Mouse (Mus musculus) limb, embryonic 14.5 days (tissue): Measurements from ENCODE around the gene Kcnj5. TPM values are rescaled to one million over a fixed set of nuclear protein-coding genes. Genes with fewer than 3 reads are reported as not detected.

ENCODE experiments used
- ATAC-seq: fragments of 200-750 bp; cut with Nextera tagmentation; 2 replicates; pipeline ENCODE4 v1.8.0; 2017; ENCODE audit warnings: low read depth, moderate number of reproducible peaks, moderate TSS enrichment; ENCODE audit not compliant: low FRiP score
- DNase-seq: peaks from one replicate; pipeline ENCODE4 v3.0.0-alpha.2; 2015; ENCODE audit warnings: low spot score
- H3K27ac ChIP-seq: fragments of 300-500 bp; sonication (generic); replicated peaks from 2 replicates; pipeline ENCODE4 v1.5.1; 2014; ENCODE audit warnings: low read depth, mild to moderate bottlenecking, low read length, moderate library complexity, mixed read lengths
- H3K27me3 ChIP-seq: fragments of 300-500 bp; sonication (generic); 2 replicates; pipeline ENCODE4 v1.6.1; 2014; ENCODE audit warnings: low read length, mixed read lengths; ENCODE audit not compliant: control insufficient read depth, insufficient read depth
- H3K36me3 ChIP-seq: fragments of 300-500 bp; sonication (generic); 2 replicates; pipeline ENCODE4 v1.6.1; 2014; ENCODE audit warnings: mild to moderate bottlenecking, low read length, moderate library complexity, mixed read lengths; ENCODE audit not compliant: control insufficient read depth, insufficient read depth
- H3K4me1 ChIP-seq: fragments of 300-500 bp; sonication (generic); 2 replicates; pipeline ENCODE4 v1.6.1; 2014; ENCODE audit warnings: antibody characterized with exemption, low read length, mixed read lengths; ENCODE audit not compliant: control insufficient read depth, insufficient read depth
- H3K4me2 ChIP-seq: fragments of 300-500 bp; sonication (generic); replicated peaks from 2 replicates; pipeline ENCODE4 v1.6.1; 2014; ENCODE audit warnings: low read depth, mild to moderate bottlenecking, low read length, moderate library complexity; ENCODE audit not compliant: severe bottlenecking
- H3K4me3 ChIP-seq: fragments of 300-500 bp; sonication (generic); replicated peaks from 2 replicates; pipeline ENCODE4 v1.5.1; 2014; ENCODE audit warnings: low read length
- H3K9ac ChIP-seq: fragments of 300-500 bp; sonication (generic); 2 replicates; pipeline ENCODE4 v1.6.1; 2014; ENCODE audit warnings: mild to moderate bottlenecking, low read depth, low read length, moderate library complexity; ENCODE audit not compliant: severe bottlenecking
- H3K9me3 ChIP-seq: fragments of 300-500 bp; sonication (generic); 2 replicates; pipeline ENCODE4 v1.6.1; 2016; ENCODE audit warnings: low read length; ENCODE audit not compliant: control insufficient read depth
- POLR2A ChIP-seq: fragments of 200-500 bp; IDR thresholded peaks from 2 replicates; pipeline ENCODE4 v1.8.0; 2012; ENCODE audit warnings: inconsistent platforms, mild to moderate bottlenecking, moderate library complexity, borderline replicate concordance; ENCODE audit not compliant: insufficient read depth, insufficient read length; ENCODE audit errors: extremely low read depth
- WGBS: fragments of 180-500 bp; shearing (Covaris S2); extraction: QIAGEN DNeasy Blood & Tissue Kit; methylation state at CpG from one replicate; pipeline ENCODE4 v1.1.7; 2014; 5-methylcytosine and 5-hydroxymethylcytosine counted together
- polyA plus RNA-seq, 2 experiments: library from polyadenylated mRNA; depleted of rRNA in 1 of 2; stranded (reverse) in 1 of 2; unstranded in 1 of 2; fragments of >200 nt; fragmentation: Nextera tagmentation in 1 of 2; extraction: Ambion mirVana in 1 of 2; gene quantifications; 2 replicates each; pipeline versions ENCODE4 v1.2.1 to v1.2.3; 2012 to 2014

The Kcnj5 gene
- polyA plus RNA-seq, 2 experiments, result 0.04 TPM; not detected in 1

- ATAC-seq (no peak), DNase-seq (no peak)
- 74% methylated on average over 5 of the region's 5 CpGs for WGBS
Measured at GRCm38 (mm10) chr9:32376863-32377590, 32.9 kb upstream of the Kcnj5 start.

GRCm38 (mm10) chr9:32376031-32376430 is 31.9 kb upstream of the Kcnj5 start:
- TF ChIP-seq POLR2A, result no peak

More at GRCm38 (mm10) chr9:32376863-32377590, 32.9 kb upstream of the Kcnj5 start:
- Histone ChIP-seq H3K4me3 (no peak overlapping the region), H3K36me3 (no peaks in the 10 kb centered on the region), H3K9me3 (no peaks in the 10 kb centered on the region), H3K4me2 (no peak overlapping the region), H3K27me3 (no peaks in the 10 kb centered on the region), H3K4me1 (no peaks in the 10 kb centered on the region), H3K9ac (no peak overlapping the region), H3K27ac (no peak overlapping the region)
- no peak for TF ChIP-seq POLR2A

GRCm38 (mm10) chr9:32373656-32374055 is 29.5 kb upstream of the Kcnj5 start:
- Histone ChIP-seq H3K4me3 (no peak overlapping the region), H3K27ac (no peak overlapping the region), H3K27me3 (no peaks in the 10 kb centered on the region), H3K4me1 (no peaks in the 10 kb centered on the region), H3K4me2 (no peak overlapping the region), H3K9ac (no peak overlapping the region), H3K36me3 (no peaks in the 10 kb centered on the region), H3K9me3 (no peaks in the 10 kb centered on the region)
- WGBS, result 95% methylated on average over 6 of the region's 6 CpGs
- DNase-seq (no peak), ATAC-seq (no peak)
- TF ChIP-seq POLR2A, result no peak

More at GRCm38 (mm10) chr9:32376031-32376430, 31.9 kb upstream of the Kcnj5 start:
- 87% methylated on average over 7 of the region's 7 CpGs for WGBS
- Histone ChIP-seq H3K9ac (no peak overlapping the region), H3K27me3 (no peaks in the 10 kb centered on the region), H3K4me1 (no peaks in the 10 kb centered on the region), H3K9me3 (no peaks in the 10 kb centered on the region), H3K4me3 (no peak overlapping the region), H3K27ac (no peak overlapping the region), H3K4me2 (no peak overlapping the region), H3K36me3 (no peaks in the 10 kb centered on the region)
- DNase-seq (no peak), ATAC-seq (no peak)

GRCm38 (mm10) chr9:32372202-32372601 is 28.1 kb upstream of the Kcnj5 start, which contains the start of gene Kcnj1:
Kcnj1 (plus strand) TSS chr9:32372493.
- DNase-seq, result no peak
- no peak for TF ChIP-seq POLR2A
- Histone ChIP-seq H3K4me1 (no peaks in the 10 kb centered on the region), H3K27me3 (no peaks in the 10 kb centered on the region), H3K9me3 (no peaks in the 10 kb centered on the region), H3K4me2 (no peak within 1 kb of the TSS), H3K36me3 (no peaks in the 10 kb centered on the region), H3K9ac (no peak within 1 kb of the TSS), H3K27ac (no peak within 1 kb of the TSS), H3K4me3 (no peak within 1 kb of the TSS)
- 85% methylated on average over 6 of the region's 6 CpGs for WGBS
- no peak for ATAC-seq

- Histone ChIP-seq H3K27me3 (no peaks in the 10 kb centered on the region), H3K4me3 (no peak overlapping the region), H3K4me1 (no peaks in the 10 kb centered on the region), H3K9me3 (no peaks in the 10 kb centered on the region), H3K9ac (no peak overlapping the region), H3K27ac (no peak overlapping the region), H3K36me3 (no peaks in the 10 kb centered on the region), H3K4me2 (no peak overlapping the region)
- no peak for ATAC-seq
- 65% methylated on average over 6 of the region's 6 CpGs for WGBS
- TF ChIP-seq POLR2A, result no peak
- DNase-seq, result no peak
Measured at GRCm38 (mm10) chr9:32369388-32369787, 25.2 kb upstream of the Kcnj5 start.
